Mouse (Mus musculus) heart, embryonic 13.5 days (tissue): ENCODE measurements around the gene Ccdc162. TPM values are rescaled to one million over a fixed set of nuclear protein-coding genes. Genes with fewer than 3 reads are reported as not detected.

Experiments
- ATAC-seq: fragments of 200-750 bp; cut with Nextera tagmentation; 2 replicates; pipeline ENCODE4 v1.8.0; 2017; ENCODE audit warnings: moderate TSS enrichment; ENCODE audit not compliant: insufficient number of reproducible peaks, low FRiP score, low TSS enrichment; ENCODE audit errors: extremely low read depth
- H3K27ac ChIP-seq: fragments of 300-500 bp; sonication (generic); replicated peaks from 2 replicates; pipeline ENCODE4 v1.5.1; 2015; ENCODE audit warnings: moderate library complexity, mild to moderate bottlenecking, inconsistent platforms
- H3K27me3 ChIP-seq: fragments of 300-500 bp; sonication (generic); replicated peaks from 2 replicates; pipeline ENCODE4 v1.6.1; 2015; ENCODE audit warnings: mild to moderate bottlenecking, inconsistent platforms
- H3K36me3 ChIP-seq: fragments of 300-500 bp; sonication (generic); 2 replicates; pipeline ENCODE4 v1.6.1; 2015; ENCODE audit warnings: mild to moderate bottlenecking, inconsistent platforms
- H3K4me1 ChIP-seq: fragments of 300-500 bp; sonication (generic); 2 replicates; pipeline ENCODE4 v1.6.1; 2015; ENCODE audit warnings: inconsistent platforms
- H3K4me2 ChIP-seq: fragments of 300-500 bp; sonication (generic); 2 replicates; pipeline ENCODE4 v1.6.1; 2015; ENCODE audit warnings: inconsistent platforms, mild to moderate bottlenecking, moderate library complexity
- H3K4me3 ChIP-seq: fragments of 300-500 bp; sonication (generic); 2 replicates; pipeline ENCODE4 v1.5.1; 2015; ENCODE audit warnings: moderate library complexity, mild to moderate bottlenecking, inconsistent platforms
- H3K9ac ChIP-seq: fragments of 300-500 bp; sonication (generic); 2 replicates; pipeline ENCODE4 v1.6.1; 2015; ENCODE audit warnings: inconsistent platforms, mild to moderate bottlenecking, moderate library complexity
- H3K9me3 ChIP-seq: fragments of 300-500 bp; sonication (generic); 2 replicates; pipeline ENCODE4 v1.6.1; 2016; ENCODE audit warnings: inconsistent platforms
- WGBS: fragments of 180-500 bp; shearing (Covaris S2); methylation state at CpG from one replicate; pipeline ENCODE4 v1.1.7; 2015; ENCODE audit warnings: mixed read lengths; 5-methylcytosine and 5-hydroxymethylcytosine counted together
- polyA plus RNA-seq: library from polyadenylated mRNA; unstranded; fragments of >200 nt; fragmentation: Nextera tagmentation; extraction: Ambion mirVana; gene quantifications from 2 replicates; pipeline ENCODE4 v1.2.1, GENCODE M21; 2015

Ccdc162 gene
- polyA plus RNA-seq, 1 experiment from 2014 or later = 0.27 TPM

GRCm38 (mm10) chr10:41697040-41697439 lies 19.4 kb downstream of the Ccdc162 start:
- Histone ChIP-seq H3K4me1 (no peaks in the 10 kb centered on the region), H3K27me3 (no peaks in the 10 kb centered on the region), H3K36me3 (no peaks in the 10 kb centered on the region), H3K4me2 (no peak overlapping the region), H3K9ac (no peak overlapping the region), H3K4me3 (no peak overlapping the region), H3K9me3 (no peaks in the 10 kb centered on the region), H3K27ac (no peak overlapping the region)
- 72% methylated on average over 11 of the region's 11 CpGs for WGBS
- no peak for ATAC-seq

GRCm38 (mm10) chr10:41690978-41691377 lies 25.5 kb downstream of the Ccdc162 start:
- Histone ChIP-seq H3K36me3 (no peaks in the 10 kb centered on the region), H3K4me2 (no peak overlapping the region), H3K27ac (no peak overlapping the region), H3K9me3 (peaks cover 6% of the 10 kb centered on the region), H3K9ac (no peak overlapping the region), H3K4me1 (no peaks in the 10 kb centered on the region), H3K27me3 (no peaks in the 10 kb centered on the region), H3K4me3 (no peak overlapping the region)
- ATAC-seq = no peak
- WGBS = 59% methylated on average over 4 of the region's 4 CpGs

GRCm38 (mm10) chr10:41689941-41690887 lies 26.2 kb downstream of the Ccdc162 start:
- peak overlapping the region; percentile 84 for H3K4me2 ChIP-seq
- H3K9me3 ChIP-seq = peaks cover 6% of the 10 kb centered on the region
- H3K27ac ChIP-seq = no peak overlapping the region
- no peaks in the 10 kb centered on the region for H3K4me1 ChIP-seq
- H3K9ac ChIP-seq = peak overlapping the region; percentile 78
- H3K27me3 ChIP-seq = peaks cover 6% of the 10 kb centered on the region; the same call in 1 of the 2 replicates
- ATAC-seq = no peak
- no peaks in the 10 kb centered on the region for H3K36me3 ChIP-seq
- WGBS = 19% methylated on average over 24 of the region's 24 CpGs
- peak overlapping the region; percentile 59 for H3K4me3 ChIP-seq

- peaks cover 11% of the 10 kb centered on the region for H3K27me3 ChIP-seq
- 1% methylated on average over 21 of the region's 21 CpGs for WGBS
- H3K4me2 ChIP-seq = peak overlapping the region; percentile 70
- H3K4me1 ChIP-seq = peaks cover 11% of the 10 kb centered on the region
- peaks cover 6% of the 10 kb centered on the region for H3K9me3 ChIP-seq
- H3K36me3 ChIP-seq = no peaks in the 10 kb centered on the region
- H3K27ac ChIP-seq = no peak overlapping the region
- peak overlapping the region; percentile 45 for H3K4me3 ChIP-seq
- H3K9ac ChIP-seq = peak overlapping the region; percentile 78
- no peak for ATAC-seq
Observed at GRCm38 (mm10) chr10:41684548-41684996, 31.9 kb downstream of the Ccdc162 start.

- H3K27ac ChIP-seq = no peak overlapping the region
- no peak overlapping the region for H3K9ac ChIP-seq
- ATAC-seq = no peak
- H3K4me3 ChIP-seq = no peak overlapping the region
- H3K27me3 ChIP-seq = peaks cover 11% of the 10 kb centered on the region
- peaks cover 20% of the 10 kb centered on the region for H3K4me1 ChIP-seq
- H3K9me3 ChIP-seq = peaks cover 6% of the 10 kb centered on the region
- WGBS = 35% methylated on average over 16 of the region's 16 CpGs
- H3K36me3 ChIP-seq = no peaks in the 10 kb centered on the region
- no peak overlapping the region for H3K4me2 ChIP-seq
Observed at GRCm38 (mm10) chr10:41682546-41683393, 33.7 kb downstream of the Ccdc162 start.

- Histone ChIP-seq H3K27ac (no peak overlapping the region), H3K36me3 (no peaks in the 10 kb centered on the region), H3K4me3 (peak overlapping the region; percentile 33), H3K4me2 (peak overlapping the region; percentile 64), H3K4me1 (peaks cover 16% of the 10 kb centered on the region), H3K9ac (peak overlapping the region; percentile 60), H3K27me3 (peaks cover 2% of the 10 kb centered on the region), H3K9me3 (no peaks in the 10 kb centered on the region)
- 26% methylated on average over 18 of the region's 18 CpGs for WGBS
- ATAC-seq = no peak
Observed at GRCm38 (mm10) chr10:41678746-41679360, 37.6 kb downstream of the Ccdc162 start.

- H3K36me3 ChIP-seq = no peaks in the 10 kb centered on the region
- no peaks in the 10 kb centered on the region for H3K9me3 ChIP-seq
- H3K27ac ChIP-seq = no peak overlapping the region
- no peaks in the 10 kb centered on the region for H3K27me3 ChIP-seq
- H3K9ac ChIP-seq = no peak overlapping the region
- no peak overlapping the region for H3K4me3 ChIP-seq
- no peak overlapping the region for H3K4me2 ChIP-seq
- peaks cover 13% of the 10 kb centered on the region for H3K4me1 ChIP-seq
- 56% methylated on average over 8 of the region's 8 CpGs for WGBS
- no peak for ATAC-seq
Observed at GRCm38 (mm10) chr10:41677396-41677795, 39.0 kb downstream of the Ccdc162 start.

- H3K36me3 ChIP-seq = no peaks in the 10 kb centered on the region
- no peak overlapping the region for H3K4me2 ChIP-seq
- H3K27me3 ChIP-seq = no peaks in the 10 kb centered on the region
- no peaks in the 10 kb centered on the region for H3K9me3 ChIP-seq
- 68% methylated on average over 6 of the region's 6 CpGs for WGBS
- no peak overlapping the region for H3K27ac ChIP-seq
- no peak overlapping the region for H3K4me3 ChIP-seq
- no peak overlapping the region for H3K9ac ChIP-seq
- H3K4me1 ChIP-seq = peaks cover 13% of the 10 kb centered on the region
- ATAC-seq = no peak
Observed at GRCm38 (mm10) chr10:41676661-41677061, 39.8 kb downstream of the Ccdc162 start.

- no peaks in the 10 kb centered on the region for H3K27me3 ChIP-seq
- H3K4me1 ChIP-seq = peaks cover 13% of the 10 kb centered on the region
- no peak for ATAC-seq
- no peaks in the 10 kb centered on the region for H3K9me3 ChIP-seq
- H3K27ac ChIP-seq = no peak overlapping the region
- H3K36me3 ChIP-seq = no peaks in the 10 kb centered on the region
- H3K4me3 ChIP-seq = no peak overlapping the region
- H3K9ac ChIP-seq = no peak overlapping the region
- WGBS = 80% methylated on average over 6 of the region's 6 CpGs
- no peak overlapping the region for H3K4me2 ChIP-seq
Observed at GRCm38 (mm10) chr10:41675842-41676571, 40.4 kb downstream of the Ccdc162 start.

- no peak overlapping the region for H3K4me2 ChIP-seq
- H3K9me3 ChIP-seq = no peaks in the 10 kb centered on the region
- WGBS = 63% methylated on average over 6 of the region's 6 CpGs
- no peak for ATAC-seq
- H3K27me3 ChIP-seq = no peaks in the 10 kb centered on the region
- H3K4me3 ChIP-seq = no peak overlapping the region
- H3K36me3 ChIP-seq = no peaks in the 10 kb centered on the region
- peaks cover 13% of the 10 kb centered on the region for H3K4me1 ChIP-seq
- H3K27ac ChIP-seq = no peak overlapping the region
- no peak overlapping the region for H3K9ac ChIP-seq
Observed at GRCm38 (mm10) chr10:41675243-41675642, 41.2 kb downstream of the Ccdc162 start.
